38 mouse cellular contexts compared by ENCODE assay signal in the genomic region with DNA sequence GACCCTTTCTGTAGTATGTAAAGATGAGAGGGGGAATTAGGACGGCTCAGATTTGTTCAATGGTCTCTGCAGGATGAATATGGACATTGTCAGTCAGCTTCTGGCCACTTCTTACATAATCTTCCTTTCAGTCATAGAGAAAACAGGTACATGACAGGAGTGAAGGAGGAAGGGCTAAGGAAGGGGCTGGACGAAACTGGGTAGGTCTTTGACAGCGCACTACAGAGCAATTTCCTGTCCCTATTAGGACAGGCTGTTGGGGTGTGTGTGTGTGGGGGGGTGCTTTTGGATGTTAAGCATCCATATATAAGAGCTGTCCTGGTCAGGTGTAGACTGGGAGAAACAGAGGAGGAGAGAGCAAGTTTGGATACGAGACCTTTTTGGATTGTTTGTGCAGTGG. TPM values are rescaled to one million over a fixed set of nuclear protein-coding genes. Genes with fewer than 3 reads are reported as not detected.
"Had no signal": no experiment of that assay in that cellular context is flagged by ENCODE, and none has a peak within 500 bp of the region (broad histone marks: within the 10 kb centered on the region; RNA-seq: fewer than 3 reads in every experiment).

No protein-coding gene starts in this region.

- DNase-seq: gastrocnemius, adult 2 months; gastrocnemius, postnatal 10 days; gastrocnemius, postnatal 25 days; heart, adult 11 months; heart, adult 2 months; heart, postnatal 10 days; heart, postnatal 4 days; kidney, adult 18-20 months; kidney, adult 8-10 months; kidney, postnatal 10 days; kidney, postnatal 25 days; kidney, postnatal 4 days; layer of hippocampus, adult 9-11 months; layer of hippocampus, postnatal 36 days; left cerebral cortex, postnatal 4 days had no signal

- ATAC-seq: hindbrain, embryonic 16.5 days; inflammation-experienced regulatory T-cells, adult 6 months; intestine, embryonic 15.5 days; intestine, postnatal 0 days; liver, embryonic 12.5 days had no signal

- H3K27ac ChIP-seq: gastrocnemius, adult 2 months; heart, adult 2 months; heart, embryonic 10.5 days; hindbrain, embryonic 10.5 days; hindbrain, embryonic 12.5 days; hindbrain, embryonic 14.5 days; intestine, embryonic 15.5 days; limb, embryonic 13.5 days; limb, embryonic 15.5 days; liver, embryonic 12.5 days; liver, embryonic 14.5 days had no signal

- H3K4me3 ChIP-seq: gastrocnemius, adult 2 months; heart, adult 2 months; heart, embryonic 10.5 days; heart, embryonic 12.5 days; hindbrain, embryonic 10.5 days; hindbrain, embryonic 12.5 days; intestine, embryonic 15.5 days; limb, embryonic 13.5 days; limb, embryonic 15.5 days; liver, embryonic 12.5 days had no signal

RNA-seq across cellular contexts. Expression of gene Ovol1, which starts 38.8 kb away (rescaled TPM):
- total RNA-seq: gastrocnemius, adult 2 months; gastrocnemius, postnatal 10 days; gastrocnemius, postnatal 25 days; gastrocnemius, postnatal 4 days; heart, adult 2 months; heart, postnatal 10 days; heart, postnatal 25 days; heart, postnatal 4 days; layer of hippocampus, adult 8-10 months; layer of hippocampus, postnatal 14 days; layer of hippocampus, postnatal 36 days; left cerebral cortex, adult 18-20 months; left cerebral cortex, adult 8-10 months; left cerebral cortex, postnatal 10 days; left cerebral cortex, postnatal 25 days; left cerebral cortex, postnatal 4 days; liver, adult 2 months had no signal
- polyA plus RNA-seq: heart, embryonic 12.5 days; heart, embryonic 14.5 days; inflammation-experienced regulatory T-cells, adult 6 months; liver, embryonic 12.5 days had no signal
